ENCODE assay signal across 8 mouse cellular contexts in genomic region chr5:45419841-45420638, GRCm38 (mm10). TPM values are rescaled to one million over a fixed set of nuclear protein-coding genes. Genes with fewer than 3 reads are reported as not detected.
DNase-seq lines count a peak whose midpoint lies in the region; ATAC-seq lines count a peak whose summit lies in the region.
"Had no signal": no experiment of that assay in that cellular context is flagged by ENCODE, and none has a peak within 500 bp of the region (broad histone marks: within the 10 kb centered on the region; RNA-seq: fewer than 3 reads in every experiment).

No protein-coding gene starts in this region.

- H3K9me3 ChIP-seq in midbrain, embryonic 10.5 days (replicated peaks): no peaks in the 10 kb centered on the region
- H3K9me3 ChIP-seq in midbrain, embryonic 16.5 days (replicated peaks; ENCODE audit: control insufficient read depth, low read length, poor library complexity, severe bottlenecking): no peaks in the 10 kb centered on the region
- no peaks in the 10 kb centered on the region for H3K9me3 ChIP-seq in hindbrain, embryonic 10.5 days

- DNase-seq in midbrain, embryonic 10.5 days (ENCODE audit: low spot score): peak; percentile 20
- DNase-seq in adrenal gland, postnatal 25 days: peak; percentile 42
- peak; percentile 27 for DNase-seq in hindbrain, embryonic 10.5 days (ENCODE audit: low spot score)
- peak; percentile 45 for DNase-seq in liver
- peak; percentile 9 for DNase-seq in thymus, postnatal 25 days
- DNase-seq in gastrocnemius, postnatal 36 days: no peak

- no peaks in the 10 kb centered on the region for H3K27me3 ChIP-seq in midbrain, embryonic 10.5 days (ENCODE audit: low read depth, poor library complexity, severe bottlenecking)
- no peaks in the 10 kb centered on the region for H3K27me3 ChIP-seq in midbrain, embryonic 16.5 days (ENCODE audit: control insufficient read depth, insufficient read depth, low read depth, low read length)
- no peaks in the 10 kb centered on the region for H3K27me3 ChIP-seq in hindbrain, embryonic 10.5 days (ENCODE audit: insufficient read depth, poor library complexity, severe bottlenecking)

- WGBS in midbrain, embryonic 10.5 days: 77% methylated on average over 10 of the region's 10 CpGs
- 77% methylated on average over 9 of the region's 10 CpGs for WGBS in midbrain, embryonic 16.5 days
- WGBS in hindbrain, embryonic 10.5 days: 71% methylated on average over 10 of the region's 10 CpGs

- no peak overlapping the region for H3K4me3 ChIP-seq in midbrain, embryonic 10.5 days
- no peak overlapping the region for H3K4me3 ChIP-seq in midbrain, embryonic 16.5 days (ENCODE audit: low read depth, low read length)
- H3K4me3 ChIP-seq in hindbrain, embryonic 10.5 days: no peak overlapping the region

- H3K4me2 ChIP-seq in midbrain, embryonic 16.5 days (ENCODE audit: low read length): no peak overlapping the region

- no peak overlapping the region for H3K27ac ChIP-seq in midbrain, embryonic 10.5 days (replicated peaks)
- H3K27ac ChIP-seq in midbrain, embryonic 16.5 days (ENCODE audit: low read length): no peak overlapping the region
- H3K27ac ChIP-seq in hindbrain, embryonic 10.5 days: no peak overlapping the region

- intact Hi-C loops in gastrocnemius, postnatal 36 days (cut with DNase I): loop anchor here (5.0 kb wide), 1 partner anchor 1138 kb away; no protein-coding TSS in a partner anchor

- no peak overlapping the region for H3K9ac ChIP-seq in midbrain, embryonic 16.5 days (ENCODE audit: low read depth, low read length)

- no peaks in the 10 kb centered on the region for H3K36me3 ChIP-seq in midbrain, embryonic 10.5 days
- no peaks in the 10 kb centered on the region for H3K36me3 ChIP-seq in midbrain, embryonic 16.5 days (ENCODE audit: control insufficient read depth, insufficient read depth, low read length)
- no peaks in the 10 kb centered on the region for H3K36me3 ChIP-seq in hindbrain, embryonic 10.5 days

- ATAC-seq in midbrain, embryonic 16.5 days: no peak; the same call in 1 of the 2 replicates

- no peaks in the 10 kb centered on the region for H3K4me1 ChIP-seq in midbrain, embryonic 10.5 days
- H3K4me1 ChIP-seq in midbrain, embryonic 16.5 days (ENCODE audit: control insufficient read depth, insufficient read depth, low read length): no peaks in the 10 kb centered on the region
- H3K4me1 ChIP-seq in hindbrain, embryonic 10.5 days (replicated peaks): no peaks in the 10 kb centered on the region

RNA-seq across cellular contexts. Expression of gene Qdpr, which starts 30.0 kb away (rescaled TPM):
- polyA plus RNA-seq in midbrain, embryonic 10.5 days (2016; fragmentation: Nextera tagmentation; extraction: Ambion mirVana): 127 and 128 TPM in 2 replicates
- 112 and 127 TPM in 2 replicates for polyA plus RNA-seq in midbrain, embryonic 16.5 days (2015; fragmentation: Nextera tagmentation; extraction: Ambion mirVana)
- total RNA-seq in adrenal gland, postnatal 25 days (2021): 121 and 129 TPM in 2 replicates
- polyA plus RNA-seq in hindbrain, embryonic 10.5 days (2016; fragmentation: Nextera tagmentation; extraction: Ambion mirVana): 123 and 130 TPM in 2 replicates
- total RNA-seq in gastrocnemius, postnatal 36 days (2021): 10 to 100 TPM; 54.0 to 57.9 TPM

RNA-seq across cellular contexts. Expression of gene Clrn2, which starts 33.5 kb away (rescaled TPM):
- 0.29 TPM in 1 of 2 replicates, not detected in the other for polyA plus RNA-seq in midbrain, embryonic 10.5 days (2016; fragmentation: Nextera tagmentation; extraction: Ambion mirVana)
- 0.33 TPM in 1 of 2 replicates, not detected in the other for polyA plus RNA-seq in midbrain, embryonic 16.5 days (2015; fragmentation: Nextera tagmentation; extraction: Ambion mirVana)
- not detected in 2 replicates for total RNA-seq in adrenal gland, postnatal 25 days (2021)
- polyA plus RNA-seq in hindbrain, embryonic 10.5 days (2016; fragmentation: Nextera tagmentation; extraction: Ambion mirVana): 0.27 TPM in 1 of 2 replicates, not detected in the other
- total RNA-seq in gastrocnemius, postnatal 36 days (2021): not detected
- polyA plus RNA-seq: heart, embryonic 14.5 days had no signal

Comparison
In these comparisons a context has a peak if more than half of its experiments do, and no peak if none do; other contexts are left out.
1. DNase-seq: peak in midbrain, embryonic 10.5 days (single experiment), adrenal gland, postnatal 25 days (single experiment), hindbrain, embryonic 10.5 days (single experiment), liver (single experiment) and thymus, postnatal 25 days (single experiment); none in gastrocnemius, postnatal 36 days (0 of 2).